Mouse (Mus musculus): Measurements from ENCODE around the gene Zmynd8.

DNA sequence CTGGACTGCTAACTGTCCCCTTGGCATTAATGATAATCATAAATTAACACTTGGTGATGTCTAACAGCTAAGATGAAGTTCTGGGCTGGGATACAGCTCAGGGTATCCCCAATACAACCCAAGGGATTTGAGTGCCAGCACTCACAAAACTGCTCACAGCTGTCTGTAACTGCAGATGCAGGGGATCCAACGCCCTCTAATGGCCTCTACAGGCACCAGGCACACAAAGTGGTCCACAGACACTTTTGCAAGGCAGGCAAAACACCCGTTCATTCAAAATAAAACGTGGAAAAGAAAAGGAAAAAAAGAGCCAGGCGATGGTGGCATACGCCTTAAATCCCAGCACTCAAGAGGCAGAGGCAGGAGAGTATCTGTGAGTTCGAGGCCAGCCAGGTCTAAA lies 658 bp upstream of the Zmynd8 start:
- TF ChIP-seq CTCF (IDR thresholded peaks at IDR 0.05; ENCODE audit: low read depth) = peak; percentile 56
- no peak for TF ChIP-seq EP300 (IDR thresholded peaks at IDR 0.05; ENCODE audit: low read depth)

Measured in liver, postnatal 0 days (tissue).